Mouse (Mus musculus) E14TG2a.4 (cell line): Measurements from ENCODE around the gene St3gal3.
A peak's percentile ranks its signal among the peaks of the same experiment; 100 is the strongest.

Source experiments
- H3K27me3 ChIP-seq: 2 replicates; pipeline ENCODE4 v1.6.1; 2014; ENCODE audit warnings: low read length, control low read depth; ENCODE audit not compliant: insufficient read depth
- H3K36me3 ChIP-seq: 2 replicates; pipeline ENCODE4 v1.6.1; 2014; ENCODE audit warnings: low read length, control low read depth; ENCODE audit not compliant: insufficient read depth
- H3K4me1 ChIP-seq: replicated peaks from 2 replicates; pipeline ENCODE4 v1.6.1; 2014; ENCODE audit warnings: low read depth, low read length, control low read depth
- H3K4me3 ChIP-seq: replicated peaks from 2 replicates; pipeline ENCODE4 v1.5.1; 2014; ENCODE audit warnings: mild to moderate bottlenecking, low read length
- H3K9me3 ChIP-seq: 2 replicates; pipeline ENCODE4 v1.6.1; 2014; ENCODE audit warnings: low read length, control low read depth
- CTCF ChIP-seq: conservative IDR thresholded peaks from 2 replicates; pipeline ENCODE4 v1.5.1; 2014; ENCODE audit warnings: low read length
- NANOG ChIP-seq: IDR thresholded peaks from 2 replicates; pipeline ENCODE4 v1.6.1; 2014; ENCODE audit warnings: borderline replicate concordance, low read length, mixed read lengths
- POU5F1 ChIP-seq: IDR thresholded peaks from 2 replicates; pipeline ENCODE4 v1.6.1; 2014; ENCODE audit warnings: low read length, borderline replicate concordance

Gene St3gal3

DNA sequence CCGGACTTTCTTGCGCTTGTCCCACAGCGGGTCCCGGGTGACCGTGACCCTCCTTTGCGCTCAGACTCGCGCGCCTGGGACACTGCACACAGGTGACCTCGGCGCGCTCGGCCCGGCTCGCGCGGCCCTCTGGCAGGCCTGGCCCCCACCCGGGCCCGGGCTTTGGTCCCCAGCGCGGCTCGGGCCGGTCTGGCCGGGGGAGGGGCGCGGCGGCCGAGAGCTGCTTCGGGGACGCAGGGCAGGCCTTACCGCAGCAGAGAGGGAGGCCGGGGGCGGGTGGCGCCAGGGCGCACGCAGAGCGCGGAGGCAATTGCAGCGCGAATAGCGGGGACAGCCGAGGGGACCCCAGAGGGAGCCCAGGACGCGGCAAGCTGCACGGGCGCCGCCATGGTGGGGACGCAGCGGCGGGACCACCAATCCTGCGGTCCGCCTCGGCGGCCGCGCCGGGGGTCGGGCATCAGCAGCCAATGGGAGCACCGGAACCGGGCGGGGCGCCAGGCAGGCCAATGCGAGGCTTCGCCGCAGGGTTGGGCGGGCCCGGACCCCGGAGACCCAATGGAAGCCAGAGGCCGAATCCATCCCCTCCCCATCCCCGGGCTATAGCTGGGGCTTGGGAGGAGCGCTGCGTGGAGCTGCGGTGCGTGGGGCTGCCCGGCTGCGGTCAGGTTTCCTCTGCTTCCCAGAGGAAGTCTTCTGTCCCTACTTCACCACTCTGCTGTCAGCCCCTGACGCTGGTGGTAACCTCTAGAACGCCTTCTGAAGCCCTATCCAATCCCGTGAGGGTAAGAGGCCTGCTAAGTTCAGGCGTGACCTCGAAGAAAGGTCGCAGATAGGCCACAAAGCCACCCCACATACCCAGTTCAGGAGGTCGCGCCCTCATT, at the start of gene St3gal3:
TSS of gene St3gal3 (minus strand) at position 430 of the 881 bp plus-strand sequence.
- Histone ChIP-seq H3K9me3 (no peaks in the 10 kb centered on the region), H3K4me3 (peak within 1 kb of the TSS; percentile 96), H3K27me3 (no peaks in the 10 kb centered on the region), H3K4me1 (peaks cover 53% of the 10 kb centered on the region), H3K36me3 (peaks cover 38% of the 10 kb centered on the region)
- no peak for TF ChIP-seq CTCF
- TF ChIP-seq NANOG: no peak
- no peak for TF ChIP-seq POU5F1

DNA sequence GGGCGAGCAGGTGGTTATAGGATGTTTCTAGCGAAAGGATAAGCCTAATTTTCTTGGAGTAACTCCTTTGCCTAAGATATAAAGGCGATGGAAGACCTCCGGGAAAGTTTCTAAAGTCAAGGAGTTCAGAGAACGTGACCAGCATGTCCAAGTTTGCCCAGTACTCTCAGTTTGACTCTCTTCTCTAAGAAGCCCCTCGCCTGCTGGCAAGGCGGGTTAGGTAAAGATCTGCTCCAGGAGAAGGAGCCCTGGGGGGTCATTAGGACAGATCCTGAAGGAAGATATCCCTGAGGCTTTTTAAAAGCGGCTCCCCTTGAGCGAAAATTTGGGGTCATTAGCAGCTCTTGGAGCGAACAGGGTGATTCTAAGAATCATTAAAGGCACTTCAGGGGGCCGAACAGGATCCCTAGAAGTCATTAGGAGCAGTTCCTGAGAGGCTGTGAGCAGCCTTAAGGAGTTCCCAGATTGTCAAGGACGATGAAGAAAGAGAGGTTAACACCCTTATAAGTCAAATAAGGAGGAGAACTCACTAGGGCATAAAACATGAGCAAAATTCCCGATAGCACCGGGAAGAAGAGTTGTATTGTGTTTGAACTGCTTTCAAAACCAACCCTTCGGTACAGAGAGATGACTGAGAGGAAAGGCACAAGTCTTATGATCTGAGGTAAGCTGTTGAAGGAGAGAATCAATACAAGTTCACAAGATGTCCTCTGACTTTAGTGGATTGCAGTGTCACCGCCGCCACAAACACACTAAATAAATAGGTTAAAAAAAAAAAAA, 45.8 kb upstream of the St3gal3 start:
- TF ChIP-seq CTCF: no peak
- no peak for TF ChIP-seq POU5F1
- no peak for TF ChIP-seq NANOG
- Histone ChIP-seq H3K36me3 (peaks cover 20% of the 10 kb centered on the region), H3K4me1 (peaks cover 37% of the 10 kb centered on the region), H3K4me3 (peak overlapping the region; percentile 86), H3K27me3 (no peaks in the 10 kb centered on the region), H3K9me3 (no peaks in the 10 kb centered on the region)

DNA sequence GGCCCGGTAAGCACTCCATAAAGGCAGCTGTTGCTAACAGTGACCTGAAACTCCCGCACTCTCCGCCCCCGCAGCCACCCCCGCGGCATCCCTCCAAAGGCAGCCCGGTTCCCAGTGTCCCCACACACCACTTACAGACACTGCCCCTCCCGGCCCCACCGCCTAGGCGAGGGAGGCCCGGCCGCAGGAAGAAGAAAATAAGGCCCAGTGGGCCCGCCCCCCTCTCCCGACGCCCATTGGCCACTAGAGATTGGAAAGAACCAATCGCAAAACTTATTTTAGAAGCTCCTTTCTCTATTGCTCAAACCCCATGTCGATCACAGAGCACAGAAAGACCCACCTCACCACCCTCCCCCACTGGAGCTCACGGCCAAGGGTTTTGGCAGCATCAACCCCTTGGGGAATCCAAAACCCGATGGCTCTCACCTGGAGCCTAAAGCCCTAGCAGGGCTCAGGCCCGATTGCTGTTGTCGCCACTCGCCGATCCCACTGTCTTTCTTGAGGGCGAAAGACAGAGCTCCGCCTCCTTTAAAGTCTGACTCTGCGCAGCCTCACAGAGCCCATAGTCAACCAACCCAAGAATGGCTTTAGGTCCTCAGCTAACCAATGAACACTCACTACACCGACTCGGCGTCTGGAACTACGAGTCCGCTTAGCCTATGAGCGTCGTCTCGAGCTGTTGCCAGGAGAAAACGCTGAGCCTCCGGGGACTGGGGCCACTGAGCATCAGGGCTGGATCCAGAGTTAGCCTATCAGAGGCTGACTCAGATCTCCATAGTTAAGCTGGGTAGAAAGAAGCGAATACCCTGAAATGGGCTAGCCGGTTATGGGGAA, 45.0 kb upstream of the St3gal3 start, which contains the start of gene Kdm4a:
TSS of gene Kdm4a (minus strand) at position 577 of the 834 bp plus-strand sequence.
- peak within 1 kb of the TSS; percentile 86 for H3K4me3 ChIP-seq
- TF ChIP-seq CTCF (no peak), POU5F1 (no peak), NANOG (no peak)
- H3K27me3 ChIP-seq: no peaks in the 10 kb centered on the region
- H3K36me3 ChIP-seq: peaks cover 28% of the 10 kb centered on the region
- no peaks in the 10 kb centered on the region for H3K9me3 ChIP-seq
- H3K4me1 ChIP-seq: peaks cover 43% of the 10 kb centered on the region

DNA sequence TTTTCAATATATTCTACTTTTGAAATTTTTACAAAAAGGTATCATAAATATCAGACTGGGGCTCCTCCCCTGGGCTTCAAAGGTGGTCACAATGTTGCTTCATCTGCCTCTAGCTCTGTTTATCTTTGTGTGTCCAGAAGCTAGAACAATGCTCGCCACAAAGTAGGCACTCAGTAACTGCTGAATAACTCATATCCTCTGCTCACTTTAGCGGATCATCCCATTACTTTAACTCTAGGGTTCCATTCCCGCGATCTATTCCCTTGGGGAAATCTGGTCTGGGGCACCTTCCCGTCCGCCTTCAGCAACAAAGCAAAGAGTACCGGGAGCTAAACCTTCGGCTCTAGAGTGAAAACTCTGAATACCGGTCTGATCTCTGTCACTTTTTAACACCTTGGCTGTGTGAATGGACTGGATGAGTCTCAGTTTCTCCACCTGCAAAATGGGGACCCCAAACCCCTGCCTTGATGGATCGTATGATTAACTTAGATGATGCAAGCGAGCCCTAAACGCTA, 44.3 kb upstream of the St3gal3 start:
- peaks cover 35% of the 10 kb centered on the region for H3K36me3 ChIP-seq
- H3K27me3 ChIP-seq: no peaks in the 10 kb centered on the region
- H3K9me3 ChIP-seq: no peaks in the 10 kb centered on the region
- H3K4me3 ChIP-seq: peak overlapping the region; percentile 86
- peaks cover 43% of the 10 kb centered on the region for H3K4me1 ChIP-seq
- no peak for TF ChIP-seq NANOG
- TF ChIP-seq POU5F1: no peak
- no peak for TF ChIP-seq CTCF

DNA sequence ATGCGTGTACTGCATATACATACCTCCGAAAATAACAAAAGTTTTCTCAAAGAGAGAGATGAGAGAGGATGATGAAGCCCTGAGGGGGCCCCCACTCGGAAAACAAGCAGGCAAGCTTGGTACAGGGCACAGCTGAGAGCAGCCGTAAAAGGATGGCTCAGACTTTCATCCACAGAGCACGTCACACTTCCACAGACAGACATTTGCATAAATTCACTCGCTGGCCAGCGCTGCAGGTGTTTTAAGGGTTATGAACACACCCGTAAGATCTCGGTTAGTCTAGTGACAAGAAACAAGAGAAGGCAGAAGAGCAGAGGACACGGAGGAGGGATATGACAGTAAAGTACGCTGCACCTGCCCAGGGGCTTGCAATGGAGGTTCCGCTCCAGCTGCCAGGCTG, 37.7 kb upstream of the St3gal3 start:
- no peak for TF ChIP-seq CTCF
- TF ChIP-seq NANOG: no peak
- TF ChIP-seq POU5F1: no peak
- H3K9me3 ChIP-seq: no peaks in the 10 kb centered on the region
- H3K36me3 ChIP-seq: peaks cover 92% of the 10 kb centered on the region
- peaks cover 53% of the 10 kb centered on the region for H3K4me1 ChIP-seq
- no peak overlapping the region for H3K4me3 ChIP-seq
- H3K27me3 ChIP-seq: no peaks in the 10 kb centered on the region

DNA sequence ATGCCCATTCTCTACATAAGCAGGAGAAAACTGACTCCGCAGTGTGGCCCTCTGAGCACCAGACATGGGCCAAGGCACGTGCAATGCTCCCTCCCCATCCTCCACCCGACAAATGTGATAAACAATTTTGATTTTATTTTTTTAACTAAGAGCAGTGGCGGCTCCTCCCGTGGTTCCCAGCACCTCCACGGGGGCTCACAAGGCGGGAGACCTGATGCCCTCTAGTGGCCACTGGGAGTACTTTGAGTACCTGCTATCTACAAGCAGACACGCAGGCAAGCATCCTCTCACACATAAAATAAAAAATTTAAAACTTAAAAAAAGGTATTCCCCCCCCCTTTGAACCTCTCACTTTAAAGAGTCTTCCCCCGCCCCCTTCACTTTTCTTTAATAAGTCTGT, 36.3 kb upstream of the St3gal3 start:
- Histone ChIP-seq H3K27me3 (no peaks in the 10 kb centered on the region), H3K36me3 (peaks cover 92% of the 10 kb centered on the region), H3K9me3 (no peaks in the 10 kb centered on the region), H3K4me3 (no peak overlapping the region), H3K4me1 (peaks cover 54% of the 10 kb centered on the region)
- peak; percentile 75 for TF ChIP-seq CTCF
- no peak for TF ChIP-seq NANOG

DNA sequence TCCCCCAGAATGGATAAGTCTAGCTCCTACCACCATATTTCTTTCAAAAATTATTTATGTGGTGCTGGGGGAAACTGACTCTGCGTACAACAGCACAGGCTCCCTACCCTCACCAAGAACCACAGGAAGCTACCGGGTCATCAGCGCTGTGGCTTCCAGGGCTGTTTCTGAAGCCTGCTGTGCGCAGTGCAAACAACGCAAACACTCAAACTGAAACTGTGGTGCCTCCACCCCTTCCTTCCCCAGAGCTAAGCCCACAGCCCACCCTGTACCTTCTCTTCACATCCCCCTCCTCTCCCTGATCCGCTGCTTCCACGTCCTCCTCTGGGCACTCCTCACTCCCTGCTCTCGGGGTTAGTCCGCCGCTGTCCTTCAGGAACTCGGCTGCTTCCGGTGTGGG, 27.4 kb upstream of the St3gal3 start:
- Histone ChIP-seq H3K4me3 (no peak overlapping the region), H3K9me3 (no peaks in the 10 kb centered on the region), H3K27me3 (no peaks in the 10 kb centered on the region), H3K36me3 (peaks cover 96% of the 10 kb centered on the region), H3K4me1 (peaks cover 5% of the 10 kb centered on the region)
- TF ChIP-seq CTCF: no peak
- no peak for TF ChIP-seq POU5F1
- no peak for TF ChIP-seq NANOG

DNA sequence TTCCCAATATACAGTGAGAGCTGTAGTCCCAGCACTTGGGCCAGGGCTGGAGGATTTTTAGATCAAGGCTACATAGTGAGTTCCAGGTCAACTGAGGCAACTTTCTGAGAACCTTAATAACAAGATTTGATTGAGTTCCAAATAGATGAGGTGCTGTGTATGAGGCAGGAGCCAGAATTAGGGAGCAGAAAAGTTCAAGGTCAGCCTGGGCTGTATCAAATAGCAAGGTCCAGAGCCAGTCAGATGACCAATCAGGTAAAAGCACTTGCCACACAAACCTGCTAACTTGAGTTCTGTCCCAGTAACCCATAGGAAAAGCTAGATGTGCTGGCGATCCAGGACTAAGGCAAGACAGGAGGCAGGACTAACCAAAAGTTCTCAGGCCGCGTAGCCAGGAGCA, 23.0 kb upstream of the St3gal3 start:
- Histone ChIP-seq H3K4me1 (peaks cover 14% of the 10 kb centered on the region), H3K27me3 (no peaks in the 10 kb centered on the region), H3K4me3 (no peak overlapping the region), H3K9me3 (no peaks in the 10 kb centered on the region), H3K36me3 (peaks cover 100% of the 10 kb centered on the region)
- TF ChIP-seq POU5F1: no peak
- TF ChIP-seq NANOG: no peak
- TF ChIP-seq CTCF: no peak
